Mouse (Mus musculus) small intestine, adult 2 months (tissue): ENCODE measurements around the gene Abcc4. TPM values are rescaled to one million over a fixed set of nuclear protein-coding genes. Genes with fewer than 3 reads are reported as not detected.
"Not testable (repeated sequence)": the region's sequence is repeated elsewhere in the genome, so short reads cannot be mapped to it uniquely, and the experiment has no call there.

Source experiments
- H3K27ac ChIP-seq: fragments of 200-500 bp; 2 replicates; pipeline ENCODE4 v1.5.1; 2012; ENCODE audit warnings: low read depth, low read length, control low read depth, inconsistent platforms; ENCODE audit not compliant: insufficient read depth
- H3K27me3 ChIP-seq: fragments of 200-500 bp; 2 replicates; pipeline ENCODE4 v1.6.1; 2012; ENCODE audit warnings: mild to moderate bottlenecking, moderate library complexity, low read length, inconsistent platforms; ENCODE audit not compliant: control insufficient read depth, insufficient read depth
- H3K36me3 ChIP-seq: fragments of 200-500 bp; 2 replicates; pipeline ENCODE4 v1.6.1; 2012; ENCODE audit warnings: mild to moderate bottlenecking, low read length, control low read depth, inconsistent platforms; ENCODE audit not compliant: control insufficient read depth, insufficient read depth
- H3K4me1 ChIP-seq: fragments of 200-500 bp; 2 replicates; pipeline ENCODE4 v1.6.1; 2012; ENCODE audit warnings: low read length, inconsistent platforms, mixed read lengths; ENCODE audit not compliant: control insufficient read depth, insufficient read depth, insufficient read length
- H3K4me3 ChIP-seq: fragments of 200-500 bp; 2 replicates; pipeline ENCODE4 v1.5.1; 2012; ENCODE audit warnings: low read depth, mild to moderate bottlenecking, control low read depth, inconsistent platforms, low read length, moderate library complexity
- CTCF ChIP-seq: fragments of 200-500 bp; IDR thresholded peaks from 2 replicates; pipeline ENCODE4 v1.5.1; 2012; ENCODE audit warnings: low read depth, mild to moderate bottlenecking, control low read depth, inconsistent platforms, low read length, moderate library complexity, mixed read lengths; ENCODE audit not compliant: insufficient replicate concordance, insufficient read length; ENCODE audit errors: extremely low read depth
- POLR2A ChIP-seq: fragments of 200-500 bp; IDR thresholded peaks from 2 replicates; pipeline ENCODE4 v1.6.1; 2012; ENCODE audit warnings: low read depth, mild to moderate bottlenecking, control low read depth, inconsistent platforms, low read length, moderate library complexity
- WGBS: fragments of 180-500 bp; shearing (Covaris S2); methylation state at CpG from one replicate; pipeline ENCODE4 v1.1.7; 2018; 5-methylcytosine and 5-hydroxymethylcytosine counted together
- polyA plus RNA-seq: library from polyadenylated mRNA; depleted of rRNA; stranded (reverse); fragments of >200 nt; gene quantifications from 2 replicates; pipeline ENCODE4 v1.2.3, GENCODE M21; 2012

The Abcc4 gene
- polyA plus RNA-seq, 1 experiment = 1.3 TPM

- no peaks in the 10 kb centered on the region for H3K36me3 ChIP-seq
Observed at GRCm38 (mm10) chr14:118656036-118656435, 50.0 kb downstream of the Abcc4 start.

GRCm38 (mm10) chr14:118654903-118655302, 51.1 kb downstream of the Abcc4 start:
- H3K4me1 ChIP-seq = peaks cover 20% of the 10 kb centered on the region
- H3K36me3 ChIP-seq = no peaks in the 10 kb centered on the region
- TF ChIP-seq POLR2A = no peak
- no peak for TF ChIP-seq CTCF
- no peaks in the 10 kb centered on the region for H3K27me3 ChIP-seq
- no peak overlapping the region for H3K4me3 ChIP-seq
- no peak overlapping the region for H3K27ac ChIP-seq
- 78% methylated on average over 2 of the region's 2 CpGs for WGBS

More at GRCm38 (mm10) chr14:118656036-118656435, 50.0 kb downstream of the Abcc4 start:
- Histone ChIP-seq H3K4me1 (peaks cover 20% of the 10 kb centered on the region), H3K27ac (no peak overlapping the region), H3K4me3 (no peak overlapping the region), H3K27me3 (no peaks in the 10 kb centered on the region)
- 26% methylated on average over 7 of the region's 7 CpGs for WGBS
- TF ChIP-seq CTCF (no peak), POLR2A (no peak)

GRCm38 (mm10) chr14:118651704-118652439, 54.1 kb downstream of the Abcc4 start:
- no peak overlapping the region for H3K4me3 ChIP-seq
- no peak for TF ChIP-seq POLR2A
- no peak for TF ChIP-seq CTCF
- 91% methylated on average over 20 of the region's 20 CpGs for WGBS
- no peaks in the 10 kb centered on the region for H3K36me3 ChIP-seq
- no peak overlapping the region for H3K27ac ChIP-seq
- no peaks in the 10 kb centered on the region for H3K27me3 ChIP-seq
- peaks cover 8% of the 10 kb centered on the region for H3K4me1 ChIP-seq

- Histone ChIP-seq H3K27me3 (no peaks in the 10 kb centered on the region), H3K4me3 (no peak overlapping the region), H3K36me3 (no peaks in the 10 kb centered on the region), H3K4me1 (no peaks in the 10 kb centered on the region), H3K27ac (no peak overlapping the region)
- no peak for TF ChIP-seq POLR2A
- no peak for TF ChIP-seq CTCF
- WGBS = 98% methylated on average over 2 of the region's 2 CpGs
Observed at GRCm38 (mm10) chr14:118649895-118650256, 56.1 kb downstream of the Abcc4 start.

GRCm38 (mm10) chr14:118649199-118649894, 56.7 kb downstream of the Abcc4 start:
- H3K36me3 ChIP-seq = no peaks in the 10 kb centered on the region
- no peak overlapping the region for H3K27ac ChIP-seq
- H3K4me3 ChIP-seq = no peak overlapping the region
- 31% methylated on average over 7 of the region's 7 CpGs for WGBS
- no peaks in the 10 kb centered on the region for H3K27me3 ChIP-seq
- H3K4me1 ChIP-seq = no peaks in the 10 kb centered on the region
- TF ChIP-seq POLR2A (no peak), CTCF (no peak)

GRCm38 (mm10) chr14:118642940-118643591, 63.0 kb downstream of the Abcc4 start:
- H3K27me3 ChIP-seq, H3K4me3 ChIP-seq, H3K27ac ChIP-seq, H3K4me1 ChIP-seq, H3K36me3 ChIP-seq: not testable (repeated sequence)
- 59% methylated on average over 13 of the region's 13 CpGs for WGBS

GRCm38 (mm10) chr14:118642140-118642539, 63.9 kb downstream of the Abcc4 start:
- no peaks in the 10 kb centered on the region for H3K4me1 ChIP-seq
- H3K4me3 ChIP-seq = no peak overlapping the region
- H3K36me3 ChIP-seq = no peaks in the 10 kb centered on the region
- no peaks in the 10 kb centered on the region for H3K27me3 ChIP-seq
- WGBS = 91% methylated on average over 8 of the region's 8 CpGs
- H3K27ac ChIP-seq = no peak overlapping the region
- TF ChIP-seq CTCF (no peak), POLR2A (no peak)
